Mouse (Mus musculus) erythroblast, embryonic 14.5 days (primary cell): ENCODE results near the gene Grem1.

Experiments
- GATA1 ChIP-seq: IDR thresholded peaks from 2 replicates; pipeline ENCODE4 v1.6.1; 2012; ENCODE audit warnings: low read length, inconsistent platforms, mixed read lengths
- TAL1 ChIP-seq: IDR thresholded peaks from 3 replicates; pipeline ENCODE4 v1.6.1; 2012; ENCODE audit warnings: low read length, inconsistent platforms, mixed read lengths

DNA sequence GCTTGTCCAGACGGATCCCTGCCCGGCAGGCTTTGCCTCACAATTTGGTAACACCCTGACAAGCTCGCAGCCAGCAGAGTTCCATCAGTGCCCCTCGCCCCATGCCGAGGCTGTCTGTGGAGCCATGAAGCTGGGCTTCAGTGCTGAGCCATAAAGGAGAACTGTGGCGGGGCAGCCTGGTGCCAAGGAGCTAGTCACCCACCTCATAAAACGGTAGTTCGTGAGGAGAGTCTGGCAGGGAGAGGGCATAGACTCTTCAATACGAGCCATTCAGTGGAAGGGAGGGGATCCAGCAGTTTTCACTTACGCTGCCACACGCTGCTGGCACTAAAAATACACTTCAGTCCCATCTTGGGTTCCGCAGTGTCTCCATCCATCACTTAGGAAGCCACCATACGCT, 40.2 kb upstream of the Grem1 start:
- TF ChIP-seq GATA1 (no peak), TAL1 (no peak)
